Mouse (Mus musculus): ENCODE data around the gene Gpr153. TPM values are rescaled to one million over a fixed set of nuclear protein-coding genes. Genes with fewer than 3 reads are reported as not detected.

Gene Gpr153
- polyA plus RNA-seq, 1 experiment = not detected

DNA sequence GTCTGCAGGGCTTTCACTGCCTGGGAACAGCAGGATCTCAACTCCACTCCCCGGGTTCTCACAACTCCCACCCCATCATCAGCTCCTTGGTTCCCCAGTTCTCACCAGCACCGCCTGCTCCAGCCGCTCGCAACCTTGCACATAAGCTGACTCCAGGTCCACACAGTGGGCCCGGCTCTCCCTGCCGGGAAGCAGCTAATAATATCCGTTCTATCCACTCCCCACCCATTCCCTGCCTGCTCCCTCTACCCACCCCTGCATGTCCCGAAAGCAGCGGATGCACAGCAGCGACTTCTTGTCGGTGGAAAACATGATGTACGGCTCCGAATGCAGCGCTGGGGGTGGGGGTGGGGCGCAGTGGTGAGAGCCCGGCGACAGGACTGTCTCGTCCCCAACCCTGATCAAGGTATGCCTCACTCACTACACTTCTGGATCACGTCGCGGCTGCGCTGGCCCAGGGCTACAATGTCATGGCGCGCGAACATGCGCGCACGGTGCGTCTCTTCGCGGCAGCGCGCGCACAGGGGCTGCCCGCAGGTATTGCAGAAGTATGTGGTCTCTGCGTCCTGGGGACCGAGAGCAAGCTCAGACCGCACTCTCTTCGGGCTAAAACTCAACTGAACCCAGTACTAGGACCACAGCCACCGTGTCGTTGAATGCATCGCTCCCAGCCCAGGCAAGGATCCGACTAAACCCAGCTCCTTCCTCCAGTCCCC, 41.6 kb downstream of the Gpr153 start:
- 1% methylated on average over 43 of the region's 43 CpGs for WGBS
- no peak overlapping the region for H3K27ac ChIP-seq (ENCODE audit: insufficient read depth, low read depth, low read length)

GRCm38 (mm10) chr4:152317631-152318033, 43.6 kb downstream of the Gpr153 start:
- Histone ChIP-seq H3K4me3 (ENCODE audit: insufficient read depth, low read depth, low read length) (no peak overlapping the region), H3K27ac (ENCODE audit: insufficient read depth, low read depth, low read length) (no peak overlapping the region), H3K4me1 (ENCODE audit: control insufficient read depth, insufficient read depth, low read length) (peaks cover 25% of the 10 kb centered on the region)
- WGBS = 82% methylated on average over 6 of the region's 6 CpGs
- TF ChIP-seq CTCF (IDR thresholded peaks at IDR 0.05; ENCODE audit: insufficient read depth, low read depth, low read length) (no peak), POLR2A (IDR thresholded peaks at IDR 0.05; ENCODE audit: insufficient read depth, low read depth, low read length) (no peak)

More for the DNA sequence above, 41.6 kb downstream of the Gpr153 start:
- H3K4me1 ChIP-seq (ENCODE audit: control insufficient read depth, insufficient read depth, low read length) = peaks cover 29% of the 10 kb centered on the region
- TF ChIP-seq POLR2A (IDR thresholded peaks at IDR 0.05; ENCODE audit: insufficient read depth, low read depth, low read length) (no peak), CTCF (IDR thresholded peaks at IDR 0.05; ENCODE audit: insufficient read depth, low read depth, low read length) (no peak)
- H3K4me3 ChIP-seq (ENCODE audit: insufficient read depth, low read depth, low read length) = peak overlapping the region; percentile 34

DNA sequence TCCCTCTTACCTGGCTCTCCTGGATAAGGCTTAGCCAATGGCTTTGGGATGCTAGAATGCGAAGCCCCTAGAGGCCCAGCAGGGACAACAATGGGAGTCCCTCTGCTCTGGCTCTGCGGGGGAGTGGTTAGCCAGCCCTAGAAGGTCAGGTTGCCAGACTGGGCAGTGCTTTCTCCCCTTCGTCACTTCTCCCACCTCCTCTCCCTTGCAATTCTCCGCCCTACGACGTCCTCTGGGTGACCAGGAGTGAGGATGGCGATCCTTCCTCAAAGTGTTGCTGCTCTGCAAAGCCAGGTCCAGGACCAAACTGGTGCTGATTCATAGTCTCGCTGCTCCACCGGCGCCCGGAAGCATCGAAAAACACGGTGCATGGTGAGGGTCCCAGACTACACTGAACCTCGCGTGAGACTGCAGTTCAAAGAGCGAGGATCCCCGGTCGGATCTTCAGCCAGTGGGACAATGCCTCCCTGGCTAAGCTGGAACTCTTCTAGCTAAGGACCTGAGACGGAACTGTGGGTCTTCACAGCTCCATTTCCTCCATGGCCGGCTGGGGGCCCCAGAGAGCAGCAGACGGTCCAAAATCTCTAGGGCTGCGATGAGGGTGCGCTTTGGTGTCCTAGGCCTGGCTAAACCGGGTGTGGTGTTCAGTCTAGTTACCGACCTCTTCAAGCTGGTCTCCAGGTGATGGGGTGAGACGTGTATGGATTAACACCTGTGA, 44.6 kb downstream of the Gpr153 start, which contains the start of gene Rnf207:
Gene Rnf207 (minus strand): TSS at position 477 of the 718 bp plus-strand sequence.
- Histone ChIP-seq H3K4me3 (ENCODE audit: insufficient read depth, low read depth, low read length) (no peak within 1 kb of the TSS), H3K27ac (ENCODE audit: insufficient read depth, low read depth, low read length) (no peak within 1 kb of the TSS), H3K4me1 (ENCODE audit: control insufficient read depth, insufficient read depth, low read length) (peaks cover 14% of the 10 kb centered on the region)
- TF ChIP-seq POLR2A (IDR thresholded peaks at IDR 0.05; ENCODE audit: insufficient read depth, low read depth, low read length) (no peak), CTCF (IDR thresholded peaks at IDR 0.05; ENCODE audit: insufficient read depth, low read depth, low read length) (peak; percentile 64)
- WGBS = 9% methylated on average over 26 of the region's 26 CpGs

DNA sequence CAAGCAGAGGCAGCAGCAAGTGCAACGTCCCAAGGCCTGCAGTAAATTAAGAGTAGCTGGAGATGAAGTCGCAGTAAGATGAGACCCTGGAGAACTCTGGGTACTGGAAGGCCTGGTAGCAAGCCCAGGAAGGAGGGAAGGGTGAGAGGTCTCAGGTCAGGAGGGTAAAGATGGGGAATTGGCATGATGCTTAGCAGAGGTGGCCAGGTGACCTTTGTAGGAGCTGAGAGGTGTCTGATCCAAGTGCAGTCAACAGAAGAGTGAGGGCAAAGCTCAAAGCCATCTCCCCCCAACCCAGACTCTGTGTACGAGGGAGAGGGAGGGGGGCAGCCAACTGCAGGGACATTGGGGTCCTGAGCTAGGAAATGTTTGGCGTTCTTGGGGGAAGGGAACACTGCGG, 47.4 kb downstream of the Gpr153 start:
- 62% methylated on average over 5 of the region's 5 CpGs for WGBS
- Histone ChIP-seq H3K4me3 (ENCODE audit: insufficient read depth, low read depth, low read length) (no peak overlapping the region), H3K4me1 (ENCODE audit: control insufficient read depth, insufficient read depth, low read length) (peaks cover 7% of the 10 kb centered on the region), H3K27ac (ENCODE audit: insufficient read depth, low read depth, low read length) (no peak overlapping the region)
- TF ChIP-seq POLR2A (IDR thresholded peaks at IDR 0.05; ENCODE audit: insufficient read depth, low read depth, low read length) (no peak), CTCF (IDR thresholded peaks at IDR 0.05; ENCODE audit: insufficient read depth, low read depth, low read length) (no peak)

GRCm38 (mm10) chr4:152324641-152325562, 50.9 kb downstream of the Gpr153 start:
- Histone ChIP-seq H3K4me3 (ENCODE audit: insufficient read depth, low read depth, low read length) (peak overlapping the region; percentile 30), H3K27ac (ENCODE audit: insufficient read depth, low read depth, low read length) (no peak overlapping the region), H3K4me1 (ENCODE audit: control insufficient read depth, insufficient read depth, low read length) (peaks cover 7% of the 10 kb centered on the region)
- WGBS = 53% methylated on average over 16 of the region's 16 CpGs
- TF ChIP-seq CTCF (IDR thresholded peaks at IDR 0.05; ENCODE audit: insufficient read depth, low read depth, low read length) (no peak), POLR2A (IDR thresholded peaks at IDR 0.05; ENCODE audit: insufficient read depth, low read depth, low read length) (no peak)

GRCm38 (mm10) chr4:152325574-152326411, 51.8 kb downstream of the Gpr153 start, which contains the start of gene Rpl22:
Gene Rpl22, plus strand, starts transcription at chr4:152325742.
- H3K27ac ChIP-seq (ENCODE audit: insufficient read depth, low read depth, low read length) = peak within 1 kb of the TSS; percentile 53; the same call in 1 of the 2 replicates
- TF ChIP-seq POLR2A (IDR thresholded peaks at IDR 0.05; ENCODE audit: insufficient read depth, low read depth, low read length) = peak; percentile 53
- TF ChIP-seq CTCF (IDR thresholded peaks at IDR 0.05; ENCODE audit: insufficient read depth, low read depth, low read length) = no peak
- H3K4me3 ChIP-seq (ENCODE audit: insufficient read depth, low read depth, low read length) = peak within 1 kb of the TSS; percentile 75
- H3K4me1 ChIP-seq (ENCODE audit: control insufficient read depth, insufficient read depth, low read length) = peaks cover 7% of the 10 kb centered on the region
- WGBS = under 1% methylated on average over 70 of the region's 70 CpGs

- Histone ChIP-seq H3K4me1 (ENCODE audit: control insufficient read depth, insufficient read depth, low read length) (peaks cover 7% of the 10 kb centered on the region), H3K27ac (ENCODE audit: insufficient read depth, low read depth, low read length) (no peak overlapping the region), H3K4me3 (ENCODE audit: insufficient read depth, low read depth, low read length) (peak overlapping the region; percentile 75)
- TF ChIP-seq CTCF (IDR thresholded peaks at IDR 0.05; ENCODE audit: insufficient read depth, low read depth, low read length) = no peak
- under 1% methylated on average over 11 of the region's 11 CpGs for WGBS
Measured at GRCm38 (mm10) chr4:152326543-152326942, 52.5 kb downstream of the Gpr153 start.

GRCm38 (mm10) chr4:152328691-152329090, 54.7 kb downstream of the Gpr153 start:
- no peak overlapping the region for H3K27ac ChIP-seq (ENCODE audit: insufficient read depth, low read depth, low read length)
- 76% methylated on average over 6 of the region's 6 CpGs for WGBS
- no peak overlapping the region for H3K4me3 ChIP-seq (ENCODE audit: insufficient read depth, low read depth, low read length)
- TF ChIP-seq CTCF (IDR thresholded peaks at IDR 0.05; ENCODE audit: insufficient read depth, low read depth, low read length) (no peak), POLR2A (IDR thresholded peaks at IDR 0.05; ENCODE audit: insufficient read depth, low read depth, low read length) (no peak)
- H3K4me1 ChIP-seq (ENCODE audit: control insufficient read depth, insufficient read depth, low read length) = peaks cover 7% of the 10 kb centered on the region

Data from olfactory bulb, adult 2 months (tissue).